Mouse (Mus musculus) Patski (cell line): ENCODE measurements at regions not wholly inside any gene's neighbourhood (a gene's known extent, or its start where the extent isn't known, plus 50 kb on each side); places are given as distances from the start of the nearest gene placed in this dataset.

Source experiments
- ATAC-seq: fragments of 100-300 bp; one replicate; pipeline ENCODE4 v1.8.0; 2021
- CTCF ChIA-PET: fragments of 350-600 bp; sonication (Branson Sonifier 250); formaldehyde crosslinking; loops from one replicate; lab custom pipeline; 2022; ENCODE audit warnings: inconsistent platforms; lab: Charles Lee
- POLR2A ChIA-PET: fragments of 350-600 bp; sonication (Branson Sonifier 250); formaldehyde crosslinking; loops from one replicate; lab custom pipeline; 2022; ENCODE audit warnings: antibody characterized with exemption, inconsistent platforms; lab: Charles Lee
- DNase-seq: peaks from one replicate; pipeline ENCODE4 v3.0.0-alpha.2; 2011; ENCODE audit warnings: low read depth, low spot score
- H3K27me3 ChIP-seq: fragments of 371-371 bp; one replicate; pipeline ENCODE4 v1.5.1; 2021
- CTCF ChIP-seq: fragments of 100-300 bp; IDR thresholded peaks from one replicate; pipeline ENCODE4 v1.5.1; 2021
- in situ Hi-C: fragments of 300-500 bp; cut with MboI; formaldehyde crosslinking; loops from 3 replicates; pipeline ENCODE4 v1.11.1; 2018; ENCODE audit warnings: low pct_unique_long_range_greater_than_20kb, mixed read lengths

DNA sequence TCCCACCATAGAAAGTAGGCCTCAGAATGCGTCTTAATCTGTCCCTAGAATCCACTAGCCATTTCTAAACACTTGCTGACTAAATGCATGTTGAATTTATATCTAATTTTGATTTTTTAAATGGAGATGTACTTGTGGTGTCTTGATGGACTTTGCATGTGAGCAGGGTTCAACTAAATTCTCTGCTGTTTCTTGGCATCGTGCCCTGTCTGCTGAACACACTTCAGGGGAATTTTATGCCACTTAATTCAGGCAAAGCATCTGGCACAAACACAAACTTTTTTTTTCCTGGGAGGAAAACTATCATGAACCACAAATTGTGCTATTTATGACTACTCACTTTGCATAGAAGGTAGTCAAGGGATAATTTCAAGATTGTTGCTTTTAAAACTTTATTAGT lies 87.7 kb downstream of the Stc2 start:
- in situ Hi-C loops, result no loop called here
- POLR2A ChIA-PET, result no interaction called here
- DNase-seq, result peak; percentile 49
- no peaks in the 10 kb centered on the region for H3K27me3 ChIP-seq
- CTCF ChIA-PET, result no interaction called here
- ATAC-seq, result no peak
- TF ChIP-seq CTCF, result no peak

DNA sequence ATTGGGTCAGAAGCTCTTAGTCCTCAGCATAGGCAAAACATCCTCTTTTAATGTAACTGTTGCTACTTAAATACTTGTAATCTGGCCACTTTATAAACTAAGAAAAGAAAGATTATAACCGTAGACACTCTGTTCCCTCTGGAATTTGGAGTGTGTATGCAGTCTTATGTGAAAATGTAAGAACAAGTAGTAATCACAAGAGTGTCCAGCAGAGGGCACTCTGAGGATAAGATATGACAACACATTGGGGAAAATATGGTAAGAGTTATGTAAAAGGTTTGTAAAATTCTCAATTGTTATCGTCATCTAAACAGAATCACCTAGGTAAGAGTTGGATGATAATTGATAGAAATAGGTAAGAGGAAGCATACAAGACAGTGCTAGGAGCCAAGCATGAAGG lies 66.2 kb upstream of the Gm17332 start:
- POLR2A ChIA-PET, result no interaction called here
- no peak for ATAC-seq
- DNase-seq, result peak; percentile 73
- in situ Hi-C loops, result loop anchor here (5.0 to 25.0 kb wide), 3 partner anchors 286 to 561 kb away; partner anchors contain the start of gene Erlec1
- peak; percentile 49 for TF ChIP-seq CTCF
- no peaks in the 10 kb centered on the region for H3K27me3 ChIP-seq
- CTCF ChIA-PET, result interaction anchor here (0.6 to 2.6 kb wide), 4 partner anchors 122 to 389 kb away, joined by 3 to 15 read pairs (median 5); partner anchors contain the start of gene Stc2
